Mouse (Mus musculus) heart, adult 2 months (tissue): ENCODE measurements around the gene Gm39566. TPM values are rescaled to one million over a fixed set of nuclear protein-coding genes. Genes with fewer than 3 reads are reported as not detected.
"Not testable (repeated sequence)": the region's sequence is repeated elsewhere in the genome, so short reads cannot be mapped to it uniquely, and the experiment has no call there.

ENCODE experiments used
- DNase-seq, 2 experiments: peaks; one replicate each; pipeline ENCODE4 v3.0.0; 2021
- H3K27ac ChIP-seq: fragments of 200-600 bp; 2 replicates; pipeline ENCODE4 v1.8.1; 2022
- H3K27me3 ChIP-seq: fragments of 200-500 bp; 2 replicates; pipeline ENCODE4 v1.6.1; 2012; ENCODE audit warnings: mild to moderate bottlenecking, low read length, inconsistent platforms, mixed read lengths; ENCODE audit not compliant: control insufficient read depth, insufficient read depth
- H3K36me3 ChIP-seq: fragments of 200-500 bp; 2 replicates; pipeline ENCODE4 v1.6.1; 2012; ENCODE audit warnings: low read length, inconsistent platforms; ENCODE audit not compliant: control insufficient read depth, insufficient read depth
- H3K4me1 ChIP-seq: fragments of 200-500 bp; 2 replicates; pipeline ENCODE4 v1.6.1; 2011; ENCODE audit warnings: low read length; ENCODE audit not compliant: control insufficient read depth, insufficient read depth
- H3K4me3 ChIP-seq: fragments of 200-600 bp; 2 replicates; pipeline ENCODE4 v1.8.1; 2022
- H3K79me2 ChIP-seq: fragments of 200-500 bp; replicated peaks from 2 replicates; pipeline ENCODE4 v1.6.1; 2012; ENCODE audit warnings: mild to moderate bottlenecking, inconsistent platforms, low read length, moderate library complexity, mixed read lengths; ENCODE audit not compliant: control insufficient read depth, insufficient read depth
- H3K9ac ChIP-seq: fragments of 200-500 bp; 2 replicates; pipeline ENCODE4 v1.6.1; 2012; ENCODE audit warnings: low read depth, mild to moderate bottlenecking, control low read depth, inconsistent platforms, low read length, mixed read lengths
- CTCF ChIP-seq: fragments of 200-600 bp; IDR thresholded peaks from 2 replicates; pipeline ENCODE4 v1.8.1; 2022; ENCODE audit warnings: antibody characterized with exemption, mild to moderate bottlenecking, moderate library complexity
- EP300 ChIP-seq: fragments of 200-500 bp; IDR thresholded peaks from 2 replicates; pipeline ENCODE4 v1.6.1; 2011; ENCODE audit warnings: low read depth, low read length, control low read depth; ENCODE audit not compliant: insufficient read depth
- POLR2A ChIP-seq: fragments of 200-500 bp; IDR thresholded peaks from 2 replicates; pipeline ENCODE4 v1.6.1; 2011; ENCODE audit warnings: mild to moderate bottlenecking, low read depth, low read length, control low read depth; ENCODE audit not compliant: insufficient read depth
- WGBS: fragments of 180-500 bp; shearing (Covaris S2); methylation state at CpG from one replicate; pipeline ENCODE4 v1.1.7; 2018; 5-methylcytosine and 5-hydroxymethylcytosine counted together
- intact Hi-C: fragments of 180-260 bp; cut with DNase I; formaldehyde crosslinking; loops from one replicate; pipeline ENCODE4 v1.15.1; 2025
- long read RNA-seq: library from polyadenylated mRNA; stranded (forward); transcript quantifications from one replicate; pipeline ENCODE4 v2.0.0, GENCODE M21; 2021
- polyA plus RNA-seq: library from polyadenylated mRNA; depleted of rRNA; stranded (reverse); fragments of >200 nt; gene quantifications from 2 replicates; pipeline ENCODE4 v1.2.3, GENCODE M21; 2012; rRNA removed
- total RNA-seq, 2 experiments: library from RNA; stranded (reverse); gene quantifications; 2 replicates each; pipeline ENCODE4 v1.2.3; 2021

Gm39566 gene
- total RNA-seq (not detected), polyA plus RNA-seq (0.02 and 0.09 TPM in 2 replicates)
- long read RNA-seq, result 0 reads

- no peak within 1 kb of the TSS for H3K4me3 ChIP-seq
- no peak within 1 kb of the TSS for H3K27ac ChIP-seq
- no peaks in the 10 kb centered on the region for H3K36me3 ChIP-seq
- peak; percentile 24 for TF ChIP-seq CTCF
- TF ChIP-seq POLR2A, result no peak
- no peak for TF ChIP-seq EP300
- H3K9ac ChIP-seq, result no peak within 1 kb of the TSS
- H3K4me1 ChIP-seq, result no peaks in the 10 kb centered on the region
- no peak for DNase-seq
- intact Hi-C loops, result no loop called here
- WGBS, result 64% methylated on average over 10 of the region's 10 CpGs
- H3K79me2 ChIP-seq, result no peaks in the 10 kb centered on the region
- H3K27me3 ChIP-seq, result no peaks in the 10 kb centered on the region
These were observed at the start of gene Gm39566 for GRCm38 (mm10) chr11:69815155-69815554. Gm39566 (minus strand) TSS chr11:69815298.

DNA sequence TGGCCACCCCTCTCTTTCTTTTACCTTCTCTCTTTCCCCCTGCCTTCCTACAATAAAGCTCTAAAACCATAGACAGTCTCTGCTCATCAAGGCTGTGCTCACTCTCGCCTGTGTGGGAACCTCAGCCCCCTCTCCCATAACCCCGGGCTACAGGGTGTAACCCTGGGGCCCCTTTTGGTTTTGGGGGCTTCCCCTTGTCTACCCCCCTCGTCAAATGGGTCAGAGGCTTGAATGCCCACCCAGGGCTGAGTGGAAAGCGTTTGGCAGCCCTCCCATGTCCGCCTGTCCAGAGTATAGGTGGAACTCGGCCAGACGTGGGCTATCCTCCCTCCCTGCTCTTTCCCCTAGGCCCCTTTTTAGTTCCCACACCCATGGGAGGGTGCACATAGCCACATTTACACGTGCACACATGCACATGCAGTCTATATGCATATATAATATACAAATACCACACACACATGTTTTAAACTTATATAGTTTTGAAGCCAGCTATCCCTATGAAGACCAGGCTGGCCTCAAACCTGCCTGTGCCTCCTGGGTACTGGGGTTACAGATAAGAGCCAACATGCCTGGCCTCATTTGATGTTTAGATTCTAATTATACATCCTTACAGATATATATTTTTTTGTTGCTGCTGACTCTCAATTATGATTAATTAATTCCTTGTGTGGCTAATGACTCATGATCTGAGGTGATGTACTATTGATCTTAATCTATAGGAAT, 49.2 kb upstream of the Gm39566 start:
- no peak overlapping the region for H3K27ac ChIP-seq
- TF ChIP-seq CTCF, result no peak
- TF ChIP-seq EP300, result no peak
- no peak for TF ChIP-seq POLR2A
- peaks cover 7% of the 10 kb centered on the region for H3K4me1 ChIP-seq
- no peak for DNase-seq
- no peak overlapping the region for H3K9ac ChIP-seq
- H3K27me3 ChIP-seq, result no peaks in the 10 kb centered on the region
- H3K36me3 ChIP-seq, result no peaks in the 10 kb centered on the region
- intact Hi-C loops, result no loop called here
- WGBS, result 42% methylated on average over 8 of the region's 8 CpGs
- no peaks in the 10 kb centered on the region for H3K79me2 ChIP-seq
- H3K4me3 ChIP-seq, result no peak overlapping the region

GRCm38 (mm10) chr11:69863729-69864128, 48.6 kb upstream of the Gm39566 start:
- H3K4me3 ChIP-seq, H3K27me3 ChIP-seq, H3K9ac ChIP-seq, H3K4me1 ChIP-seq, H3K79me2 ChIP-seq, H3K27ac ChIP-seq, intact Hi-C loops, H3K36me3 ChIP-seq, DNase-seq: not testable (repeated sequence)
- 63% methylated on average over 3 of the region's 3 CpGs for WGBS

GRCm38 (mm10) chr11:69858113-69858998, 43.3 kb upstream of the Gm39566 start, which contains the start of gene Tnk1:
Tnk1 (minus strand) TSS chr11:69858730.
- intact Hi-C loops, result no loop called here
- H3K27me3 ChIP-seq, result no peaks in the 10 kb centered on the region
- 39% methylated on average over 30 of the region's 30 CpGs for WGBS
- TF ChIP-seq EP300 (no peak), POLR2A (no peak), CTCF (no peak)
- no peak for DNase-seq
- no peaks in the 10 kb centered on the region for H3K36me3 ChIP-seq
- no peak within 1 kb of the TSS for H3K27ac ChIP-seq
- no peak within 1 kb of the TSS for H3K4me3 ChIP-seq
- H3K79me2 ChIP-seq, result no peaks in the 10 kb centered on the region
- no peaks in the 10 kb centered on the region for H3K4me1 ChIP-seq
- H3K9ac ChIP-seq, result no peak within 1 kb of the TSS

GRCm38 (mm10) chr11:69855347-69855746, 40.2 kb upstream of the Gm39566 start:
- 28% methylated on average over 16 of the region's 16 CpGs for WGBS
- Histone ChIP-seq H3K36me3 (no peaks in the 10 kb centered on the region), H3K79me2 (no peaks in the 10 kb centered on the region), H3K27me3 (no peaks in the 10 kb centered on the region), H3K27ac (no peak overlapping the region; the same call in 1 of the 2 replicates), H3K9ac (no peak overlapping the region), H3K4me1 (no peaks in the 10 kb centered on the region), H3K4me3 (no peak overlapping the region)
- DNase-seq, result peak; percentile 45 to 63
- TF ChIP-seq EP300, result no peak
- peak; percentile 61 for TF ChIP-seq CTCF
- no peak for TF ChIP-seq POLR2A
- intact Hi-C loops, result no loop called here

- 51% methylated on average over 10 of the region's 10 CpGs for WGBS
- no peak overlapping the region for H3K9ac ChIP-seq
These were observed 39.6 kb upstream of the Gm39566 start for GRCm38 (mm10) chr11:69854680-69855079.

More at GRCm38 (mm10) chr11:69854680-69855079, 39.6 kb upstream of the Gm39566 start:
- Histone ChIP-seq H3K27me3 (no peaks in the 10 kb centered on the region), H3K4me1 (no peaks in the 10 kb centered on the region), H3K4me3 (no peak overlapping the region), H3K36me3 (no peaks in the 10 kb centered on the region), H3K79me2 (no peaks in the 10 kb centered on the region), H3K27ac (peak overlapping the region; percentile 61)
- intact Hi-C loops, result no loop called here
- no peak for DNase-seq
- TF ChIP-seq EP300 (no peak), POLR2A (no peak), CTCF (no peak)
